Mouse (Mus musculus): Measurements from ENCODE around the gene Man2a1.

GRCm38 (mm10) chr17:64621649-64622351 lies 21.3 kb downstream of the Man2a1 start:
- TF ChIP-seq CTCF (IDR thresholded peaks at IDR 0.05; ENCODE audit: control insufficient read depth, insufficient read depth, insufficient read length) (no peak), USF1 (IDR thresholded peaks at IDR 0.05; ENCODE audit: low read depth) (no peak), MYOG (IDR thresholded peaks at IDR 0.05; ENCODE audit: control insufficient read depth, extremely low read depth, insufficient read length) (no peak), MYOD1 (IDR thresholded peaks at IDR 0.05; ENCODE audit: control insufficient read depth, insufficient read length, low read depth) (no peak), MAX (IDR thresholded peaks at IDR 0.05) (no peak), CEBPB (IDR thresholded peaks at IDR 0.05; ENCODE audit: low read depth) (no peak)

Measured in C2C12 (cell line).